Mouse (Mus musculus): Measurements from ENCODE around the gene Dffa. TPM values are rescaled to one million over a fixed set of nuclear protein-coding genes. Genes with fewer than 3 reads are reported as not detected.

Gene Dffa
- total RNA-seq, 1 experiment = 15.2 TPM

GRCm38 (mm10) chr4:149075871-149076575 lies 27.9 kb upstream of the Dffa start:
- H3K27ac ChIP-seq (ENCODE audit: insufficient read depth, low read depth, low read length, poor library complexity, severe bottlenecking) = no peak overlapping the region

GRCm38 (mm10) chr4:149078261-149078660 lies 25.7 kb upstream of the Dffa start:
- Histone ChIP-seq H3K9me3 (ENCODE audit: control insufficient read depth, insufficient read depth, low read depth, low read length) (no peaks in the 10 kb centered on the region), H3K27ac (ENCODE audit: insufficient read depth, low read depth, low read length, poor library complexity, severe bottlenecking) (no peak overlapping the region), H3K4me1 (ENCODE audit: control insufficient read depth in 2 of 2, insufficient read depth in 2 of 2, low read length in 2 of 2, poor library complexity in 1 of 2) (peaks cover 4 to 13% of the 10 kb centered on the region in 2 experiments; a peak in 2 of 4 replicates), H3K4me3 (ENCODE audit: insufficient read depth in 1 of 2, low read depth in 1 of 2, low read length in 2 of 2, poor library complexity in 1 of 2, severe bottlenecking in 1 of 2) (no peak overlapping the region), H3K9ac (ENCODE audit: insufficient read depth, low read depth, low read length, poor library complexity, severe bottlenecking) (peak overlapping the region; percentile 30; the same call in 1 of the 2 replicates), H3K36me3 (ENCODE audit: control insufficient read depth, insufficient read depth, low read length, poor library complexity, severe bottlenecking) (peaks cover 10% of the 10 kb centered on the region; the same call in 1 of the 2 replicates)
- in situ Hi-C loops (cut with MboI; ENCODE audit: low sequenced_read_pairs in 2 of 2, unreplicated experiment in 2 of 2) = no loop called here
- no peak for DNase-seq (ENCODE audit: low read depth, low spot score)
- TF ChIP-seq CHD2 (IDR thresholded peaks at IDR 0.05; ENCODE audit: low read depth, low read length) = no peak
- TF ChIP-seq HCFC1 (IDR thresholded peaks at IDR 0.05; ENCODE audit: borderline replicate concordance, insufficient read depth, low read length) = no peak
- no peak for TF ChIP-seq ZC3H11A (IDR thresholded peaks at IDR 0.05; ENCODE audit: borderline replicate concordance, low read depth, low read length)
- TF ChIP-seq ZNF384 (IDR thresholded peaks at IDR 0.05; ENCODE audit: low read depth, low read length) = no peak
- TF ChIP-seq MAFK (IDR thresholded peaks at IDR 0.05; ENCODE audit: insufficient read depth, low read depth, low read length) = no peak

More at GRCm38 (mm10) chr4:149075871-149076575, 27.9 kb upstream of the Dffa start:
- DNase-seq (ENCODE audit: low read depth, low spot score) = peak; percentile 62
- Histone ChIP-seq H3K9me3 (ENCODE audit: control insufficient read depth, insufficient read depth, low read depth, low read length) (no peaks in the 10 kb centered on the region), H3K36me3 (ENCODE audit: control insufficient read depth, insufficient read depth, low read length, poor library complexity, severe bottlenecking) (peaks cover 12% of the 10 kb centered on the region; the same call in 1 of the 2 replicates), H3K4me1 (ENCODE audit: control insufficient read depth in 2 of 2, insufficient read depth in 2 of 2, low read length in 2 of 2, poor library complexity in 1 of 2) (peaks cover 4 to 5% of the 10 kb centered on the region in 2 experiments; a peak in 2 of 4 replicates), H3K9ac (ENCODE audit: insufficient read depth, low read depth, low read length, poor library complexity, severe bottlenecking) (no peak overlapping the region), H3K4me3 (ENCODE audit: insufficient read depth in 1 of 2, low read depth in 1 of 2, low read length in 2 of 2, poor library complexity in 1 of 2, severe bottlenecking in 1 of 2) (no peak overlapping the region)
- in situ Hi-C loops (cut with MboI; ENCODE audit: low sequenced_read_pairs in 2 of 2, unreplicated experiment in 2 of 2) = no loop called here
- TF ChIP-seq CHD2 (IDR thresholded peaks at IDR 0.05; ENCODE audit: low read depth, low read length) (no peak), HCFC1 (IDR thresholded peaks at IDR 0.05; ENCODE audit: borderline replicate concordance, insufficient read depth, low read length) (no peak), ZC3H11A (IDR thresholded peaks at IDR 0.05; ENCODE audit: borderline replicate concordance, low read depth, low read length) (peak; percentile 61; the same call in 1 of the 2 replicates), MAFK (IDR thresholded peaks at IDR 0.05; ENCODE audit: insufficient read depth, low read depth, low read length) (no peak), ZNF384 (IDR thresholded peaks at IDR 0.05; ENCODE audit: low read depth, low read length) (no peak)

- Histone ChIP-seq H3K4me1 (ENCODE audit: control insufficient read depth in 2 of 2, insufficient read depth in 2 of 2, low read length in 2 of 2, poor library complexity in 1 of 2) (peaks cover 2 to 10% of the 10 kb centered on the region in 2 experiments; a peak in 2 of 4 replicates), H3K27ac (ENCODE audit: insufficient read depth, low read depth, low read length, poor library complexity, severe bottlenecking) (no peak overlapping the region), H3K9me3 (ENCODE audit: control insufficient read depth, insufficient read depth, low read depth, low read length) (no peaks in the 10 kb centered on the region), H3K4me3 (ENCODE audit: insufficient read depth in 1 of 2, low read depth in 1 of 2, low read length in 2 of 2, poor library complexity in 1 of 2, severe bottlenecking in 1 of 2) (no peak overlapping the region), H3K36me3 (ENCODE audit: control insufficient read depth, insufficient read depth, low read length, poor library complexity, severe bottlenecking) (peaks cover 5% of the 10 kb centered on the region; the same call in 1 of the 2 replicates), H3K9ac (ENCODE audit: insufficient read depth, low read depth, low read length, poor library complexity, severe bottlenecking) (no peak overlapping the region)
- in situ Hi-C loops (cut with MboI; ENCODE audit: low sequenced_read_pairs in 2 of 2, unreplicated experiment in 2 of 2) = loop anchor here in 1 of 2 experiments (10.0 kb wide), 1 partner anchor 385 kb away; no protein-coding TSS in a partner anchor
- TF ChIP-seq MAFK (IDR thresholded peaks at IDR 0.05; ENCODE audit: insufficient read depth, low read depth, low read length) (no peak), CHD2 (IDR thresholded peaks at IDR 0.05; ENCODE audit: low read depth, low read length) (no peak), ZC3H11A (IDR thresholded peaks at IDR 0.05; ENCODE audit: borderline replicate concordance, low read depth, low read length) (no peak), HCFC1 (IDR thresholded peaks at IDR 0.05; ENCODE audit: borderline replicate concordance, insufficient read depth, low read length) (no peak), ZNF384 (IDR thresholded peaks at IDR 0.05; ENCODE audit: low read depth, low read length) (no peak)
- DNase-seq (ENCODE audit: low read depth, low spot score) = no peak
These were observed 24.3 kb upstream of the Dffa start for GRCm38 (mm10) chr4:149079629-149080028.

- H3K4me1 ChIP-seq (ENCODE audit: control insufficient read depth in 2 of 2, insufficient read depth in 2 of 2, low read length in 2 of 2, poor library complexity in 1 of 2) = peaks cover 2 to 10% of the 10 kb centered on the region in 2 experiments; a peak in 2 of 4 replicates
- H3K9me3 ChIP-seq (ENCODE audit: control insufficient read depth, insufficient read depth, low read depth, low read length) = no peaks in the 10 kb centered on the region
- no peak for DNase-seq (ENCODE audit: low read depth, low spot score)
- H3K27ac ChIP-seq (ENCODE audit: insufficient read depth, low read depth, low read length, poor library complexity, severe bottlenecking) = no peak overlapping the region
- in situ Hi-C loops (cut with MboI; ENCODE audit: low sequenced_read_pairs in 2 of 2, unreplicated experiment in 2 of 2) = loop anchor here in 1 of 2 experiments (10.0 kb wide), 1 partner anchor 385 kb away; no protein-coding TSS in a partner anchor
- peaks cover 3% of the 10 kb centered on the region; the same call in 1 of the 2 replicates for H3K36me3 ChIP-seq (ENCODE audit: control insufficient read depth, insufficient read depth, low read length, poor library complexity, severe bottlenecking)
- no peak overlapping the region for H3K9ac ChIP-seq (ENCODE audit: insufficient read depth, low read depth, low read length, poor library complexity, severe bottlenecking)
- no peak for TF ChIP-seq ZC3H11A (IDR thresholded peaks at IDR 0.05; ENCODE audit: borderline replicate concordance, low read depth, low read length)
- no peak for TF ChIP-seq CHD2 (IDR thresholded peaks at IDR 0.05; ENCODE audit: low read depth, low read length)
- TF ChIP-seq MAFK (IDR thresholded peaks at IDR 0.05; ENCODE audit: insufficient read depth, low read depth, low read length) = no peak
- TF ChIP-seq HCFC1 (IDR thresholded peaks at IDR 0.05; ENCODE audit: borderline replicate concordance, insufficient read depth, low read length) = no peak
- TF ChIP-seq ZNF384 (IDR thresholded peaks at IDR 0.05; ENCODE audit: low read depth, low read length) = no peak
- H3K4me3 ChIP-seq (ENCODE audit: insufficient read depth in 1 of 2, low read depth in 1 of 2, low read length in 2 of 2, poor library complexity in 1 of 2, severe bottlenecking in 1 of 2) = no peak overlapping the region
These were observed 23.8 kb upstream of the Dffa start for GRCm38 (mm10) chr4:149080111-149080510.

Data from ES-E14 (cell line).